Mouse (Mus musculus) liver, embryonic 11.5 days (tissue): ENCODE measurements around the gene Ehd2. TPM values are rescaled to one million over a fixed set of nuclear protein-coding genes. Genes with fewer than 3 reads are reported as not detected.

ENCODE experiments used
- ATAC-seq: fragments of 200-750 bp; cut with Nextera tagmentation; replicated peaks from 2 replicates; pipeline ENCODE4 v1.8.0; 2017; ENCODE audit warnings: moderate number of reproducible peaks, mild to moderate bottlenecking, moderate TSS enrichment, moderate library complexity; ENCODE audit not compliant: low FRiP score
- DNase-seq: peaks from one replicate; pipeline ENCODE4 v3.0.0-alpha.2; 2017; ENCODE audit warnings: low spot score
- H3K27ac ChIP-seq: fragments of 300-500 bp; sonication (generic); 2 replicates; pipeline ENCODE4 v1.5.1; 2014; ENCODE audit warnings: mild to moderate bottlenecking, low read depth, low read length, control low read depth
- H3K27me3 ChIP-seq: fragments of 300-500 bp; sonication (generic); replicated peaks from 2 replicates; pipeline ENCODE4 v1.6.1; 2014; ENCODE audit warnings: low read length, mixed read lengths; ENCODE audit not compliant: control insufficient read depth, insufficient read depth
- H3K36me3 ChIP-seq: fragments of 300-500 bp; sonication (generic); 2 replicates; pipeline ENCODE4 v1.6.1; 2014; ENCODE audit warnings: mild to moderate bottlenecking, low read length, moderate library complexity, mixed read lengths; ENCODE audit not compliant: control insufficient read depth, insufficient read depth
- H3K4me1 ChIP-seq: fragments of 300-500 bp; sonication (generic); replicated peaks from 2 replicates; pipeline ENCODE4 v1.6.1; 2014; ENCODE audit warnings: low read length, mixed read lengths; ENCODE audit not compliant: control insufficient read depth, insufficient read depth
- H3K4me2 ChIP-seq: fragments of 300-500 bp; sonication (generic); 2 replicates; pipeline ENCODE4 v1.6.1; 2014; ENCODE audit warnings: mild to moderate bottlenecking, control low read depth, moderate library complexity
- H3K4me3 ChIP-seq: fragments of 300-500 bp; sonication (generic); 2 replicates; pipeline ENCODE4 v1.5.1; 2014; ENCODE audit warnings: low read depth, low read length, control low read depth
- H3K9ac ChIP-seq: fragments of 300-500 bp; sonication (generic); 2 replicates; pipeline ENCODE4 v1.6.1; 2014; ENCODE audit warnings: low read depth, low read length, control low read depth
- H3K9me3 ChIP-seq: fragments of 300-500 bp; sonication (generic); 2 replicates; pipeline ENCODE4 v1.6.1; 2016; ENCODE audit warnings: low read length, inconsistent platforms, mixed read lengths; ENCODE audit not compliant: control insufficient read depth
- WGBS: fragments of 180-500 bp; shearing (Covaris S2); extraction: QIAGEN DNeasy Blood & Tissue Kit; methylation state at CpG from one replicate; pipeline ENCODE4 v1.1.7; 2014; 5-methylcytosine and 5-hydroxymethylcytosine counted together
- polyA plus RNA-seq: library from polyadenylated mRNA; unstranded; fragments of >200 nt; fragmentation: Nextera tagmentation; extraction: Ambion mirVana; gene quantifications from 2 replicates; pipeline ENCODE4 v1.2.1, GENCODE M21; 2014

Gene Ehd2
- polyA plus RNA-seq, 1 experiment from 2014 or later: 7.5 TPM

GRCm38 (mm10) chr7:15956143-15956542 is 11.2 kb downstream of the Ehd2 start:
- H3K27me3 ChIP-seq: peaks cover 2% of the 10 kb centered on the region
- no peak overlapping the region for H3K27ac ChIP-seq
- H3K4me2 ChIP-seq: no peak overlapping the region
- ATAC-seq (no peak), DNase-seq (no peak)
- H3K9ac ChIP-seq: no peak overlapping the region
- H3K4me3 ChIP-seq: no peak overlapping the region
- no peaks in the 10 kb centered on the region for H3K36me3 ChIP-seq
- H3K9me3 ChIP-seq: no peaks in the 10 kb centered on the region
- peaks cover 36% of the 10 kb centered on the region for H3K4me1 ChIP-seq
- 64% methylated on average over 5 of the region's 5 CpGs for WGBS

- peak overlapping the region; percentile 76 for H3K4me2 ChIP-seq
- DNase-seq (no peak), ATAC-seq (no peak)
- H3K9ac ChIP-seq: peak overlapping the region; percentile 49
- WGBS: 17% methylated on average over 7 of the region's 7 CpGs
- peaks cover 36% of the 10 kb centered on the region for H3K4me1 ChIP-seq
- no peaks in the 10 kb centered on the region for H3K9me3 ChIP-seq
- H3K36me3 ChIP-seq: no peaks in the 10 kb centered on the region
- H3K27me3 ChIP-seq: peaks cover 3% of the 10 kb centered on the region
- H3K27ac ChIP-seq: no peak overlapping the region; the same call in 1 of the 2 replicates
- peak overlapping the region; percentile 45 for H3K4me3 ChIP-seq
Observed at GRCm38 (mm10) chr7:15955509-15955908, 11.9 kb downstream of the Ehd2 start.

- ATAC-seq (peak; percentile 58), DNase-seq (peak; percentile 67)
- Histone ChIP-seq H3K9ac (peak overlapping the region; percentile 49), H3K27ac (no peak overlapping the region; the same call in 1 of the 2 replicates), H3K4me3 (peak overlapping the region; percentile 45), H3K4me2 (peak overlapping the region; percentile 76), H3K27me3 (peaks cover 8% of the 10 kb centered on the region), H3K4me1 (peaks cover 36% of the 10 kb centered on the region), H3K9me3 (no peaks in the 10 kb centered on the region), H3K36me3 (no peaks in the 10 kb centered on the region)
- WGBS: 2% methylated on average over 20 of the region's 21 CpGs
Observed at GRCm38 (mm10) chr7:15954978-15955443, 12.4 kb downstream of the Ehd2 start.

- H3K27me3 ChIP-seq: peaks cover 10% of the 10 kb centered on the region
- H3K4me3 ChIP-seq: peak overlapping the region; percentile 45; the same call in 1 of the 2 replicates
- DNase-seq: no peak
- H3K9ac ChIP-seq: no peak overlapping the region
- H3K4me2 ChIP-seq: peak overlapping the region; percentile 76
- ATAC-seq: peak; percentile 32
- no peaks in the 10 kb centered on the region for H3K36me3 ChIP-seq
- no peaks in the 10 kb centered on the region for H3K9me3 ChIP-seq
- peaks cover 36% of the 10 kb centered on the region for H3K4me1 ChIP-seq
- 50% methylated on average over 7 of the region's 7 CpGs for WGBS
- peak overlapping the region; percentile 46; the same call in 1 of the 2 replicates for H3K27ac ChIP-seq
Observed at GRCm38 (mm10) chr7:15954436-15954835, 12.9 kb downstream of the Ehd2 start.

GRCm38 (mm10) chr7:15953307-15954074 is 13.9 kb downstream of the Ehd2 start:
- Histone ChIP-seq H3K4me3 (no peak overlapping the region), H3K9ac (no peak overlapping the region), H3K27me3 (peaks cover 10% of the 10 kb centered on the region), H3K9me3 (no peaks in the 10 kb centered on the region), H3K36me3 (no peaks in the 10 kb centered on the region), H3K4me2 (no peak overlapping the region), H3K27ac (no peak overlapping the region), H3K4me1 (peaks cover 40% of the 10 kb centered on the region)
- WGBS: 64% methylated on average over 13 of the region's 13 CpGs
- ATAC-seq (no peak), DNase-seq (no peak)

- DNase-seq: no peak
- Histone ChIP-seq H3K4me1 (peaks cover 47% of the 10 kb centered on the region), H3K27ac (0 out of 2 replicates have a peak overlapping the region, but pooled peaks have one; percentile 54)
Observed at GRCm38 (mm10) chr7:15952416-15952815, 15.0 kb downstream of the Ehd2 start.

GRCm38 (mm10) chr7:15950008-15950407 is 17.4 kb downstream of the Ehd2 start:
- Histone ChIP-seq H3K27me3 (peaks cover 10% of the 10 kb centered on the region), H3K9me3 (no peaks in the 10 kb centered on the region), H3K9ac (no peak overlapping the region), H3K36me3 (no peaks in the 10 kb centered on the region), H3K4me2 (no peak overlapping the region), H3K4me3 (no peak overlapping the region), H3K27ac (no peak overlapping the region), H3K4me1 (peaks cover 41% of the 10 kb centered on the region)
- ATAC-seq: no peak
- no peak for DNase-seq
- WGBS: 80% methylated on average over 15 of the region's 15 CpGs

More at GRCm38 (mm10) chr7:15952416-15952815, 15.0 kb downstream of the Ehd2 start:
- no peaks in the 10 kb centered on the region for H3K36me3 ChIP-seq
- H3K9me3 ChIP-seq: no peaks in the 10 kb centered on the region
- ATAC-seq: peak; percentile 87
- WGBS: 34% methylated on average over 3 of the region's 3 CpGs
- H3K4me3 ChIP-seq: no peak overlapping the region
- H3K9ac ChIP-seq: no peak overlapping the region
- peaks cover 10% of the 10 kb centered on the region for H3K27me3 ChIP-seq
- H3K4me2 ChIP-seq: no peak overlapping the region

- Histone ChIP-seq H3K9me3 (no peaks in the 10 kb centered on the region), H3K4me2 (no peak overlapping the region), H3K4me3 (no peak overlapping the region), H3K9ac (no peak overlapping the region), H3K27me3 (peaks cover 10% of the 10 kb centered on the region), H3K27ac (no peak overlapping the region), H3K4me1 (peaks cover 39% of the 10 kb centered on the region), H3K36me3 (no peaks in the 10 kb centered on the region; the same call in 1 of the 2 replicates)
- WGBS: 53% methylated on average over 7 of the region's 7 CpGs
- ATAC-seq (no peak), DNase-seq (no peak)
Observed at GRCm38 (mm10) chr7:15949216-15949790, 18.1 kb downstream of the Ehd2 start.
